Mouse (Mus musculus): Measurements from ENCODE around the gene Gm13279. TPM values are rescaled to one million over a fixed set of nuclear protein-coding genes. Genes with fewer than 3 reads are reported as not detected.
"Not testable (repeated sequence)": the region's sequence is repeated elsewhere in the genome, so short reads cannot be mapped to it uniquely, and the experiment has no call there.

The Gm13279 gene
- polyA plus RNA-seq, 1 experiment from 2014 or later = not detected

DNA sequence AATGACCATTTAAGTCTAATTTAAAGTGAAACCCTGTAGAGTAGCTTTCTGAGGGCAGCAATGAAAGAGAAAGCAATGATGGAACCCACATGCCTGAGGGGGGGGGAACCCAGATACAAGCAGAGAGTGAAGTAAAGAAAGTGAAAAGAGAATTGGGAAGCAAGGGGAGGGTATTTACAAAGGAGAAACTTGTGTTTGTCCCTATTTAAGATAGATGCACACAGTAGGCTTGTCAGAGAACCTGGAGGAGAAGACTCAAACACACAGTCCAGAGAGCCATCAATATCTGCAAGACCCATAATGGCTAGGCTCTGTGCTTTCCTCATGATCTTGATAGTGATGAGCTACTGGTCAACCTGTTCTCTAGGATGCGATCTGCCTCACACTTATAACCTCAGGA, 22.5 kb downstream of the Gm13279 start, which contains the start of gene Ifna11:
TSS of gene Ifna11 (plus strand) at position 301 of the 400 bp plus-strand sequence.
- no peak for DNase-seq (ENCODE audit: low spot score)
- H3K4me1 ChIP-seq (replicated peaks) = no peaks in the 10 kb centered on the region
- H3K27me3 ChIP-seq (ENCODE audit: insufficient read depth, poor library complexity, severe bottlenecking) = no peaks in the 10 kb centered on the region
- H3K9me3 ChIP-seq = no peaks in the 10 kb centered on the region
- H3K36me3 ChIP-seq = no peaks in the 10 kb centered on the region
- H3K4me3 ChIP-seq = no peak within 1 kb of the TSS
- 82% methylated on average over 1 of the region's 1 CpGs for WGBS
- H3K27ac ChIP-seq = no peak within 1 kb of the TSS

DNA sequence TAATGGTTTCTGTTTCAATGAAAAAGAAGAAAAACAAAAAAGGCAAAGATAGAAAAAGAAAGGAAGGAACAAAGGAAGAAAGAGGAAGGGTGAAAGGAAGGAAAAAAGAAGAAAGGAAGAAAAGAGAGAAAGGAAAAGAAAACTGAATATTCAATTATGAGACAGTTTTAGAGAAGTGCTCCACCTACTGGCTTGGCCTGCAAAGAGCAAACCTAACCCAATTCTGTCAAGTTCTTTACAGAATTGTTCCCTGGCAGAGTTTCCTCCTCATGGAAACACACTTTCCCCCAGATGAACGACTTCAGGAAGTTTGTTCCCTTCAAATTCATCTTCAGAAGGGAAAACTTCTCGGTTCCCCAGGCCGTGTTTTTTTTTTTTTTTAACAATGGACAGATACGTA, 25.8 kb downstream of the Gm13279 start:
- Histone ChIP-seq H3K27me3 (ENCODE audit: insufficient read depth, poor library complexity, severe bottlenecking) (no peaks in the 10 kb centered on the region), H3K4me3 (no peak overlapping the region), H3K36me3 (no peaks in the 10 kb centered on the region), H3K9me3 (no peaks in the 10 kb centered on the region), H3K4me1 (replicated peaks) (no peaks in the 10 kb centered on the region), H3K27ac (no peak overlapping the region)
- WGBS = 25% methylated on average over 4 of the region's 4 CpGs
- peak; percentile 5 for DNase-seq (ENCODE audit: low spot score)

DNA sequence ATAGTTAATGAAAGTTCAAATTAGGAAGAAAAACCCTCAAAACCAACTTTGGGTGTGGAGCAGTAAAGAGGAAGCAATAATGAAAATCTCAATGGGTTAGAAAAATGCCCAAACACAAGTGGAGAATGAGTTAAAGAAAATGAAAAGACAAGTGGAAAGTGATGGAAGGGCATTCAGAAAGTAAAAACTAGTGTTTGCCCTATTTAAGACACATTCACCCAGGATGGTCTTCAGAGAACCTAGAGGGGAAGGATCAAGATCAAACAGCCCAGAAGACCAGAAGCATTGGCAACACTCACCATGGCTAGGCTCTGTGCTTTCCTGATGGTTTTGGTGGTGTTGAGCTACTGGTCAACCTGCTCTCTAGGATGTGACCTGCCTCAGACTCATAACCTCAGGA, 29.9 kb downstream of the Gm13279 start, which contains the start of gene Ifna6:
TSS of gene Ifna6 (plus strand) at position 301 of the 400 bp plus-strand sequence.
- not testable (repeated sequence) for H3K36me3 ChIP-seq; H3K4me3 ChIP-seq; H3K9me3 ChIP-seq; H3K27ac ChIP-seq; H3K27me3 ChIP-seq (ENCODE audit: insufficient read depth, poor library complexity, severe bottlenecking); DNase-seq (ENCODE audit: low spot score); H3K4me1 ChIP-seq (replicated peaks)

DNA sequence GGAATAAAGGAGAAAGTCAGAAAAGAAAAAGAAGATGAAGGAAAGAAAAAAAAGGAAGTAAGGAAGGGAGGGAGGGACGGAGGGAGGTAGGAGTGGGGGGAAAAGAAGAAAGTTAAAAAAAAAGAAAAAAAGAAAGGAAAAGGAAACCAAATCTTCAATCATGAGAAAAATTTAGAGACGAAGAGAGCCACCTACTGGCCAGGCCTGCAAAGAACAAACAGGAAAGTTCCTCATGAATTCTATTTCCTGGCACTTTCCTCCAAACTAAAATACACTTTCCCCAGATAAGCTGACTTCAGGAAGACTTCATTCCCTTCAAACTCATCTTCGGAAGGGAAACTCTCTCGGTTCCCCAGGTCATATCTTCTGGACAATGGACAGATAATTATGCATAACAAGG, 33.3 kb downstream of the Gm13279 start:
- Histone ChIP-seq H3K4me3 (no peak overlapping the region), H3K9me3 (no peaks in the 10 kb centered on the region), H3K27ac (no peak overlapping the region), H3K4me1 (replicated peaks) (no peaks in the 10 kb centered on the region), H3K27me3 (ENCODE audit: insufficient read depth, poor library complexity, severe bottlenecking) (no peaks in the 10 kb centered on the region), H3K36me3 (no peaks in the 10 kb centered on the region)
- DNase-seq (ENCODE audit: low spot score) = no peak
- WGBS = 24% methylated on average over 4 of the region's 4 CpGs

DNA sequence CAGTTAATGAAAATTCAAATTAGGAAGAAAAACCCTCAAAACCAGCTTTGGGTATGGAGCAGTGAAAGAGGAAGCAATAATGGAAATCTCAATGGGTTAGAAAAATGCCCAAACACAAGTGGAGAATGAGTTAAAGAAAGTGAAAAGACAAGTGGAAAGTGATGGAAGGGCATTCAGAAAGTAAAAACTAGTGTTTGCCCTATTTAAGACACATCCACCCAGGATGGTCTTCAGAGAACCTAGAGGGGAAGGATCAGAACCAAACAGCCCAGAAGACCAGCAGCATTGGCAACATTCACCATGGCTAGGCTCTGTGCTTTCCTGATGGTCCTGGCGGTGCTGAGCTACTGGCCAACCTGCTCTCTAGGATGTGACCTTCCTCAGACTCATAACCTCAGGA, 38.0 kb downstream of the Gm13279 start, which contains the start of gene Ifna5:
TSS of gene Ifna5 (plus strand) at position 301 of the 400 bp plus-strand sequence.
- not testable (repeated sequence) for H3K27me3 ChIP-seq (ENCODE audit: insufficient read depth, poor library complexity, severe bottlenecking); H3K27ac ChIP-seq; DNase-seq (ENCODE audit: low spot score); H3K36me3 ChIP-seq; H3K9me3 ChIP-seq; H3K4me1 ChIP-seq (replicated peaks); H3K4me3 ChIP-seq
- 74% methylated on average over 1 of the region's 1 CpGs for WGBS

DNA sequence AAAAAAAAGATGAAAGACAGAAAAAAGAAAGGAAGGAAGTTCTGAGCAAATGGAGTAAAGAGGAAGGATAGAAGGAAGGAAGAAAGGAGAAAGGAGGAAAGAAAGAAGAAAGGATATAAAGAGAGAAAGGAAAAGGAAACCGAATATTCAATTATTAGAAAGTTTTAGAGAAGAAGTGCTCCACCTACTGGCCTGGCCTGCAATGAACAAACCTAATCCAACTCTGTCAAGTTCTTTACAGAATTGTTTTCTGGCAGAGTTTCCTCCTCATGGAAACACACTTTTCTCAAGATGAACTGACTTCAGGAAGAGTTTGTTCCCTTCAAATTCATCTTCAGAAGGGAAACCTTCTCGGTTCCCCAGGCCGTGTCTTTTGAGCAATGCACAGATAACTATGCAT, 41.6 kb downstream of the Gm13279 start:
- DNase-seq (ENCODE audit: low spot score) = no peak
- Histone ChIP-seq H3K9me3 (no peaks in the 10 kb centered on the region), H3K4me1 (replicated peaks) (no peaks in the 10 kb centered on the region), H3K4me3 (no peak overlapping the region), H3K36me3 (no peaks in the 10 kb centered on the region), H3K27ac (no peak overlapping the region), H3K27me3 (ENCODE audit: insufficient read depth, poor library complexity, severe bottlenecking) (no peaks in the 10 kb centered on the region)
- 42% methylated on average over 3 of the region's 3 CpGs for WGBS

DNA sequence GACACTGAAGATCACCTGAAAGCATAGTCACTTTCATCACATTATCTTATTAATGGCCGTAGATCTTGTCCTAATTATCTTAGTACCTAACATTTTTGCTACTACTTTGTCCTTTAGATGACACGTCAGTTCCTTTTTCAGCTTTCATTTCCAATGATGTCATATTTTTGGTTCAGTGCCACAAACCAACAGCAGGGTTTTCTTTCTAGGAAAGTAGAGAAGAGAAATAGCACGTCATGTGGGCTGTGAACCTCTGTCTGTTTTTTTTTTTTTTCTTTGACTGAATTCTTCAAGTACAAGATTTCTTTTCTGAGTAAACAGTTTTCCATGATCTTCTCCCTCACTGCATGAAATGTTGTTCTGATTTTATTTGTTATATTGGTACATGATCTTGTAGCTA, 42.9 kb downstream of the Gm13279 start:
- no peaks in the 10 kb centered on the region for H3K36me3 ChIP-seq
- 84% methylated on average over 3 of the region's 3 CpGs for WGBS

DNA sequence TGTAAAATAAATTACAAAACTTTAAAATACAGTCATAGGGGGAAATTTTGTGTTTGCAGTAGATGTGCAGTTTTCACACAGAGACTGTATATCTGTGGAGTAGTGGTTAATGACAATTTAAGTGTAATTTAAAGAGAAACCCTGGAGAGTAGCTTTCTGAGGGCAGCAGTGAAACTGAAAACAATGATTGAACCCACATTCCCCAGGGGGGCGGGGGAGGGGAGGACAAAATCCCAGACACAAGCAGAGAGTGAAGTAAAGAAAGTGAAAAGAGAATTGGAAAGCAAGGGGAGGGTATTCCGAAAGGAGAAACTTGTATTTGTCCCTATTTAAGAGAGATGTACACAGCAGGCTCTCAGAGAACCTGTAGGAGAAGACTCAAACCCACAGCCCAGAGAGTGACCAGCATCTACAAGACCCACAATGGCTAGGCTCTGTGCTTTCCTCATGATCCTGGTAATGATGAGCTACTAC, 44.3 kb downstream of the Gm13279 start, which contains the start of gene Ifna4:
TSS of gene Ifna4 (plus strand) at position 424 of the 474 bp plus-strand sequence.
- no peaks in the 10 kb centered on the region for H3K9me3 ChIP-seq
- no peaks in the 10 kb centered on the region for H3K36me3 ChIP-seq
- DNase-seq (ENCODE audit: low spot score) = no peak
- WGBS = 45% methylated on average over 2 of the region's 2 CpGs
- H3K27ac ChIP-seq = no peak within 1 kb of the TSS
- H3K4me1 ChIP-seq (replicated peaks) = no peaks in the 10 kb centered on the region
- no peak within 1 kb of the TSS for H3K4me3 ChIP-seq
- H3K27me3 ChIP-seq (ENCODE audit: insufficient read depth, poor library complexity, severe bottlenecking) = no peaks in the 10 kb centered on the region

More for the DNA sequence above, 42.9 kb downstream of the Gm13279 start:
- no peak overlapping the region for H3K27ac ChIP-seq
- H3K9me3 ChIP-seq = no peaks in the 10 kb centered on the region
- no peaks in the 10 kb centered on the region for H3K27me3 ChIP-seq (ENCODE audit: insufficient read depth, poor library complexity, severe bottlenecking)
- H3K4me1 ChIP-seq (replicated peaks) = no peaks in the 10 kb centered on the region
- no peak for DNase-seq (ENCODE audit: low spot score)
- H3K4me3 ChIP-seq = no peak overlapping the region

DNA sequence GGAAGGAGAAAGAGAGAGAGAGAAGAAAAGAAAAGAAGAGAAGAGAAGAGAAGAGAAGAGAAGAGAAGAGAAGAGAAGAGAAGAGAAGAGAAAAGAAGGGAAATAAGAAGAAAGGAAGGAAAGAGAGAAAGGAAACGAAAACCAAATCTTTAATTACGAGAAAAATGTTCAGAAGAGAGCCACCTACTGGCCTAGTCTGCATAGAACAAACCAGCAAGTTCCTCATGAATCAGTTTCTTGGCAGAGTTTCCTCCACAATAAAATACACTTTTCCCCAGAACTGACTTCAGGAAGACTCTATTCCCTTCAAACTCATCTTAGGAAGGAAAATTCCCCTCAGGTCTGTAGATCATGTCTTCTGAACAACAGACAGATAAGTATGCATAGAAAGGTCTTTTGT, 48.1 kb downstream of the Gm13279 start:
- H3K4me3 ChIP-seq = no peak overlapping the region
- H3K4me1 ChIP-seq (replicated peaks) = no peaks in the 10 kb centered on the region
- no peaks in the 10 kb centered on the region for H3K36me3 ChIP-seq
- WGBS = 49% methylated on average over 2 of the region's 2 CpGs
- no peak overlapping the region for H3K27ac ChIP-seq
- DNase-seq (ENCODE audit: low spot score) = no peak
- H3K27me3 ChIP-seq (ENCODE audit: insufficient read depth, poor library complexity, severe bottlenecking) = no peaks in the 10 kb centered on the region
- H3K9me3 ChIP-seq = no peaks in the 10 kb centered on the region

Other genes starting within 250 kb of the Gm13279 start
- gene Ifna15, start 239.2 kb upstream of the Gm13279 start, polyA plus RNA-seq (2016; fragmentation: Nextera tagmentation; extraction: Ambion mirVana) = not detected in 2 replicates
- gene Ifna14, start 225.6 kb upstream of the Gm13279 start, polyA plus RNA-seq (2016; fragmentation: Nextera tagmentation; extraction: Ambion mirVana) = not detected in 2 replicates
- not detected in 2 replicates for gene Ifna9, start 205.0 kb upstream of the Gm13279 start, polyA plus RNA-seq (2016; fragmentation: Nextera tagmentation; extraction: Ambion mirVana)
- gene Ifna12, start 194.0 kb upstream of the Gm13279 start, polyA plus RNA-seq (2016; fragmentation: Nextera tagmentation; extraction: Ambion mirVana) = not detected in 2 replicates
- not detected in 2 replicates for gene C87499, start 163.0 kb upstream of the Gm13279 start, polyA plus RNA-seq (2016; fragmentation: Nextera tagmentation; extraction: Ambion mirVana)
- not detected in 2 replicates for gene Ifna13, start 152.9 kb upstream of the Gm13279 start, polyA plus RNA-seq (2016; fragmentation: Nextera tagmentation; extraction: Ambion mirVana)
- gene Ifna16, start 120.5 kb upstream of the Gm13279 start, polyA plus RNA-seq (2016; fragmentation: Nextera tagmentation; extraction: Ambion mirVana) = not detected in 2 replicates
- gene Ifna2, start 113.5 kb upstream of the Gm13279 start, polyA plus RNA-seq (2016; fragmentation: Nextera tagmentation; extraction: Ambion mirVana) = not detected in 2 replicates
- not detected in 2 replicates for gene Ifnab, start 106.0 kb upstream of the Gm13279 start, polyA plus RNA-seq (2016; fragmentation: Nextera tagmentation; extraction: Ambion mirVana)
- 0.68 and 1.3 TPM in 2 replicates for gene Gm26566, start 75.6 kb upstream of the Gm13279 start, polyA plus RNA-seq (2016; fragmentation: Nextera tagmentation; extraction: Ambion mirVana)
- gene Klhl9, start 74.9 kb upstream of the Gm13279 start, polyA plus RNA-seq (2016; fragmentation: Nextera tagmentation; extraction: Ambion mirVana) = 74.4 and 90.5 TPM in 2 replicates
- not detected in 2 replicates for gene Gm13271, start 42.5 kb upstream of the Gm13279 start, polyA plus RNA-seq (2016; fragmentation: Nextera tagmentation; extraction: Ambion mirVana)
- 0.34 TPM in 1 of 2 replicates, not detected in the other for gene Gm13283, start 37.3 kb upstream of the Gm13279 start, polyA plus RNA-seq (2016; fragmentation: Nextera tagmentation; extraction: Ambion mirVana)
- gene Gm13290, start 23.6 kb upstream of the Gm13279 start, polyA plus RNA-seq (2016; fragmentation: Nextera tagmentation; extraction: Ambion mirVana) = 0.22 TPM in 1 of 2 replicates, not detected in the other
- not detected in 2 replicates for gene Gm13289, start 20.5 kb upstream of the Gm13279 start, polyA plus RNA-seq (2016; fragmentation: Nextera tagmentation; extraction: Ambion mirVana)
- gene Gm13272, start 17.5 kb upstream of the Gm13279 start, polyA plus RNA-seq (2016; fragmentation: Nextera tagmentation; extraction: Ambion mirVana) = not detected in 2 replicates
- gene Ifnz, start 15.3 kb upstream of the Gm13279 start, polyA plus RNA-seq (2016; fragmentation: Nextera tagmentation; extraction: Ambion mirVana) = 0.31 TPM in 1 of 2 replicates, not detected in the other
- not detected in 2 replicates for gene Gm13276, start 11.7 kb upstream of the Gm13279 start, polyA plus RNA-seq (2016; fragmentation: Nextera tagmentation; extraction: Ambion mirVana)
- not detected in 2 replicates for gene Gm13277, start 8.8 kb upstream of the Gm13279 start, polyA plus RNA-seq (2016; fragmentation: Nextera tagmentation; extraction: Ambion mirVana)
- not detected in 2 replicates for gene Gm13278, start 5.8 kb upstream of the Gm13279 start, polyA plus RNA-seq (2016; fragmentation: Nextera tagmentation; extraction: Ambion mirVana)
- not detected in 2 replicates for gene Gm13275, start 2.9 kb upstream of the Gm13279 start, polyA plus RNA-seq (2016; fragmentation: Nextera tagmentation; extraction: Ambion mirVana)
- gene Gm13285, start 2.3 kb downstream of the Gm13279 start, polyA plus RNA-seq (2016; fragmentation: Nextera tagmentation; extraction: Ambion mirVana) = 0.10 and 0.40 TPM in 2 replicates
- not detected in 2 replicates for gene Gm13287, start 5.9 kb downstream of the Gm13279 start, polyA plus RNA-seq (2016; fragmentation: Nextera tagmentation; extraction: Ambion mirVana)
- not detected in 2 replicates for gene Gm13288, start 8.1 kb downstream of the Gm13279 start, polyA plus RNA-seq (2016; fragmentation: Nextera tagmentation; extraction: Ambion mirVana)
- gene Ifna7, start 18.8 kb downstream of the Gm13279 start, polyA plus RNA-seq (2016; fragmentation: Nextera tagmentation; extraction: Ambion mirVana) = not detected in 2 replicates
- gene Ifna11, start 22.6 kb downstream of the Gm13279 start, polyA plus RNA-seq (2016; fragmentation: Nextera tagmentation; extraction: Ambion mirVana) = not detected in 2 replicates
- not detected in 2 replicates for gene Ifna6, start 30.0 kb downstream of the Gm13279 start, polyA plus RNA-seq (2016; fragmentation: Nextera tagmentation; extraction: Ambion mirVana)
- not detected in 2 replicates for gene Ifna5, start 38.1 kb downstream of the Gm13279 start, polyA plus RNA-seq (2016; fragmentation: Nextera tagmentation; extraction: Ambion mirVana)
- not detected in 2 replicates for gene Ifna4, start 44.5 kb downstream of the Gm13279 start, polyA plus RNA-seq (2016; fragmentation: Nextera tagmentation; extraction: Ambion mirVana)
- not detected in 2 replicates for gene Ifna1, start 52.7 kb downstream of the Gm13279 start, polyA plus RNA-seq (2016; fragmentation: Nextera tagmentation; extraction: Ambion mirVana)
- gene Ifne, start 82.8 kb downstream of the Gm13279 start, polyA plus RNA-seq (2016; fragmentation: Nextera tagmentation; extraction: Ambion mirVana) = not detected in 2 replicates